Mouse (Mus musculus): ENCODE measurements around the gene Mpig6b. TPM values are rescaled to one million over a fixed set of nuclear protein-coding genes. Genes with fewer than 3 reads are reported as not detected.

The Mpig6b gene
- polyA plus RNA-seq (2014; fragmentation: Illumina TruSeq; extraction: RNeasy Lipid Tissue Mini Kit (QIAGEN cat#74804); ENCODE audit: low read depth, low replicate concordance), result 1.1 TPM

DNA sequence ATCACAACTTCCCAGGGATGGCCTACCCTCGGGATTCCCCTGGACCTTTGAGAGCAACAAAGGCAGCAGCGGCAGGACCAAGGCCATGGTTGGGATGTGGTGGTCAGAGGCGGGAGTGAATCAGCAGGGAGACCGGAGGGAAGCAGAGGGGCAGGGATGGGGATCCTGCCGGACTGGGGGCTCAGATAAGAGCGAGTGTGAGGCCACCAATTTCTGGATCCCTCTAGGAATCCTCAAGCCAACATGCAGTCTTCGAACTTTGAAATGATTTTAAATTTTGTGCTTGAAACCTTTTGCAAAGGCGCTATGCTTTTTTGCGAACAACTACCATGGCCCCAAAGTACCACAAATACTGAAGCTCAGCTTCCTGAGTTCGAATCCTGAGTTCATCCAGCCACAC is at the start of gene Mpig6b:
TSS of gene Mpig6b (minus strand) at position 101 of the 400 bp plus-strand sequence.

DNA sequence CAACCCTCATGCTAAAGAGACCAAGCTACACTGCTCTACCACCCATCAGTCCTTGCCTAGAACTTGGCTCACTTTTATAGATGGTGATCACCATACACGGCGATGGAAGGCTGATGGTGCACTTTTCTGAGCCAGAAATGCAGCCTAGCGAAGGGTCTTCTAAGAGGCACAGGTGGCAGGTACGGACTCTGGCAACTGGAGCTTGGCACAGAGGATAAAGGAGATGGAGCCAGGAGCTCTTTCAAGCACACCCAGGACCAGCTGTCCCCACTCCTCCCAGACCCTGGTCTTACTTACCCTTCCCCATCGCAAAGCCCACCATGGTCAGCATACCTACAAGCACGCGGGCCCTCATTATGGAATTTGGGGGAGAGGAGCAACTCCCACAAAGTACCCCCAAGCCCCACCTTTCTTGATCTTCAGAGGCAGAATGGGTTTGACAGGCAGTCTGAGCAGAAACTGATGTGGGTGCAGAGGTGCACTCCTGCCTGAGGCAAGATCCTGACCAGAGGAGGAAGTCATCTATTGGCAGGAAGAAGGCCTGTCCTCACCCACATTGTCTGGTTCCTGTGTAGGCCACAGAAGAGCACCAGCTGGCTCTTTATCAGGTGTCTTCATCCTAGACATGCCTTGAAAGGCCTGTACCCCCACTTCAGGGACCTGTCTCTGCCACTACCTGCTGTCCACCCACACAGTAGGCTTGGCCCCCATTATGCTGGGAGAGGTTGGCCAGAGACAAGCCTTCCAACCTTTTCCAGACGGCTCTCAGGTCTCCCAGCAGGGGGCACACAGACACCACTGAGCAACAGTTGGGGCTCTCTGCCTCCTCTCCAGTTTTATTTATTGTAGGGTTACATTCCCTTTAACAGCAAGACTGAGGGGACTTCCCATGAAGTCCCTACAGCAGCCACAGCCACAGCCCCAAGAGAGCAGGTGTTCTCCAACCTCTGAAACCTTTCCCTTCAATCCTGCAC is 49.3 kb upstream of the Mpig6b start, which contains the start of gene Ly6g5b:
TSS of gene Ly6g5b (minus strand) at position 383 of the 974 bp plus-strand sequence.

DNA sequence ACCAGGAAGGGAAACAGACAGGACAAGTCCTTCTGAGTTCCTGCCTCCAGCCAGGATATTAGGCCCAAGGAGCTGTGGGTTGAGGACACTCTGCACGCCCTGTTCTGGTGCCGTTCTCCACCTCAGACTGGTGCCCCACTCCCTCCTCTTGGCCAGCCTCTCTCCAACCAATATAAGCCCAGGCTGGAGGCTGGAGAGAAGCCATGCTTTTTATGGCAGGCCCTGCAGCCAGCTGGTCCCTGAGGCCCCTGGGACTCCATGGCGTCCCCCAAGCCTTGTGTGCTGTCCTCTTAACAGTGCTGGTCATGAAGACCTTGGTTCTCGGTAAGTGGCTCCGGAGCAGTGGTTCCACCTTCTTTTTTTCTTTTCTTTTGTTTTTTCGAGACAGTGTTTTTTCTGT is 42.1 kb upstream of the Mpig6b start, which contains the start of gene Ly6g5c:
TSS of gene Ly6g5c (plus strand) at position 183 of the 400 bp plus-strand sequence.

DNA sequence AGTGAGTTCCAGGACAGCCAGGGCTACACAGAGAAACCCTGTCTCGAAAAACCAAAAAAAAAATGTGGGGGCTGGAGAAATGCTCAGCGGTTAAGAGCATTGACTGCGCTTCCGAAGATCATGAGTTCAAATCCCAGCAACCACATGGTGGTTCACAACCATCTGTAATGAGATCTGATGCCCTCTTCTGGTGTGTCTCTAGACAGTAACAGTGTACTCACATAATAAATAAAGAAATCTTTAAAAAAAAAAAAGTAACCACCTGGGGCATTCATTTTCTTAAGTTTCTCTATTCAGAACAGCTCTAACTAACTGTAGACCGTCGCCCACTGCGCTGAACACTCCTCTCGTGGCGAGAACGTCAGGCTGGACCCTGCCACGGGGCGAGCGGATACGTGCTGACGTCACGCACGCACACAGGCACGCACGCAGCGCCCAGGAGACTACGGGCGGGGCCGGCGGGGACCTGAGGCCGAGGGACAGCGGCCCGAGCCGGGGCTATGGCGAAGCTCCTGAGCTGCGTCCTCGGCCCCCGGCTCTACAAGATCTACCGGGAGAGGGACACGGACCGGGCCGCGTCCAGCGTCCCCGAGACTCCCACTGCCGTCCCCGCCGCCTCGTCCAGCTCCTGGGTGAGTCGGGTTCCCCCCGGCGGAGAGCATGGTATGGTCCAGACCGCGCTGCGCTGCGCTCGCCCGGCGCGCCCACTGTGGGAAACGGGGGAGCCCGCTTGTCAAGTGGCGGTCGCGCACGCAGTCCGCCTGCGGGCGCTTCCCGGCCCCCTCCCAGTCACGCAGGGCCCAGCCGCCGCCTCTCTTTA is 23.1 kb upstream of the Mpig6b start, which contains the start of gene Abhd16a:
TSS of gene Abhd16a (plus strand) at position 439 of the 820 bp plus-strand sequence.

DNA sequence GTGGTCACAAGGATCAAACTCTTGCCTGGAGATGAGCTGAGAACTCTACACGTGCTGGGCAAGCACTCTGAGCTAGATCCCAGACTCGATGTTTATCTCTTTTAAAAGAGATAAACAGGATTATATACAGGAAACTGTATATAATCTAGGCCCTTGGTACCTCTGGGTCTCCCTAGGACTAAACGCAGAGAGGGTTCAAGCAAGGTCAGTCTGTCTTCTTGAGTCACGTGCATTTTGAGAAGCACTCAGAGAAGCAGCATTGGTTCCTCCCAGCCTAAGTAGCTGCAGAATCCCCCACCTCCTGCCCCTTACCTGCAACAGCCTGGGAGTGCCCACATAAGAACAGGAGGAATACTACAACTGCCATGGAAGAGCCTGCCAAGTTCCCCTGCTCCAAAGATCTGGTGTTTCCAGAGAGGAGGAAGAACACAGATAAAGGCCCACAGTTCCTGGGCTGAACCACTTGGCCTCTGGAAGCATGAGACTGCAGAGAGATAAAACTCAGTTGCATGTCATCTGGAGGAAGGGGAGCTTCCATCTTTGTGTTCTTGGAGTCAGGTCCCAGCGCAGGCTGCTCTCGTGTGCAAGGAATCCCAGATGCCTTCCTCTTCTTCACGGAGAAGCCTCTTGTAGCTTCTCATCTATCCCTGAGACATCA is 19.4 kb upstream of the Mpig6b start, which contains the start of gene Ly6g6f:
TSS of gene Ly6g6f (minus strand) at position 403 of the 658 bp plus-strand sequence.

DNA sequence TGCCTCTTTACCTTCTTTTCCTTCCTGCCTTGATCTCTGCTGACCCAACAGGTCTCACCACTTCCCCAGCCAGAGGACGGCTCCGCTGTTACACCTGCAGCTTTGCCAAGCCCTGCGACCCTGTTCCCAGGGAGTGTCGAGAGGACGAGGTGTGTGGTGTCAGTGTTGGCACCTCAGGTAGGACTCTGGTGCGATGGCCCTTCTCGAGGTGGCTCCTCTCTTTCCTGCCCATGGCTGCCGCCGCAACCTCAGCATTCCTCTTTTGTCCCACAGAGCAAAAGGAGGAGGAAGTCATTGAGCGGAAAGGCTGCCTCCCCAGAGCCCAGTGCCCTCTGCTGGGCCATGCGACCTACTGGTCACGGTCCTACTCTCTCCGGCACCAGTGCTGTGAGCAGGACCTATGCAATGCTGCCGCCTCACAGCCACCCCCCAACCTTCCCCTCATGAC is 11.8 kb upstream of the Mpig6b start, which contains the start of gene Ly6g6d:
TSS of gene Ly6g6d (minus strand) at position 280 of the 448 bp plus-strand sequence.

DNA sequence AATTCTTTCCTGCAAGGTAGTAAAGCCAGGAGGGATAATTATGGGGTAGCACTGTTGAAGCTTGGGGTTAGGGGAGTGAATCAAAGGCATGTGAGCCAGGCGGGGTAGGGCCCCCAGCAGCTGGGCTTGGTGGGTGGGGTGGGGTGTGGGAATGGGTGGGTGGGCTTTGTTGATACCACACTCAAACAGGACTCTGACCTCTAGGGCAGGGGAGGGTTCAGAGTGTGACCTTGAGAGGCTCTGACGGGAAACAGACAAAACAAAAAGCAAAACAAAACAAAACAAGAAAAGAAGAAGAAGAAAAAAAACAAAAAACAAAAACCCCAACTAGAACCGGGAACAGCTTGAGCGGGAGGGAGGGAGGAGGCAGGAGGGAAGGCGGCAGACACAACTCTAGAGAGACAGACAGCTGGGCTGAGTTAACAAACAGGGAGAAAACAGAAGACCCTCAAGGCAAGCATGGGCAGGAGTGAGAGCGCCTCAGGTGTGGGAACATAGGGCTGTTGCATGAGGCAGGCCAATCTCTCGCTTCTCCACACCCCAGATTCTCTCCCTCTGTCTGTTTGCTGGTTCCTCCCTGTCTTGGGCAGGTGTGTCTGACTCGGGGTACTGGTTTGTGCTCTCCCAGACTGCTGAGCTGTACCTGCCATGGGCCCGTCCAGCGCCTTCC is 10.7 kb upstream of the Mpig6b start, which contains the start of gene Ly6g6e:
TSS of gene Ly6g6e (plus strand) at position 396 of the 670 bp plus-strand sequence.

DNA sequence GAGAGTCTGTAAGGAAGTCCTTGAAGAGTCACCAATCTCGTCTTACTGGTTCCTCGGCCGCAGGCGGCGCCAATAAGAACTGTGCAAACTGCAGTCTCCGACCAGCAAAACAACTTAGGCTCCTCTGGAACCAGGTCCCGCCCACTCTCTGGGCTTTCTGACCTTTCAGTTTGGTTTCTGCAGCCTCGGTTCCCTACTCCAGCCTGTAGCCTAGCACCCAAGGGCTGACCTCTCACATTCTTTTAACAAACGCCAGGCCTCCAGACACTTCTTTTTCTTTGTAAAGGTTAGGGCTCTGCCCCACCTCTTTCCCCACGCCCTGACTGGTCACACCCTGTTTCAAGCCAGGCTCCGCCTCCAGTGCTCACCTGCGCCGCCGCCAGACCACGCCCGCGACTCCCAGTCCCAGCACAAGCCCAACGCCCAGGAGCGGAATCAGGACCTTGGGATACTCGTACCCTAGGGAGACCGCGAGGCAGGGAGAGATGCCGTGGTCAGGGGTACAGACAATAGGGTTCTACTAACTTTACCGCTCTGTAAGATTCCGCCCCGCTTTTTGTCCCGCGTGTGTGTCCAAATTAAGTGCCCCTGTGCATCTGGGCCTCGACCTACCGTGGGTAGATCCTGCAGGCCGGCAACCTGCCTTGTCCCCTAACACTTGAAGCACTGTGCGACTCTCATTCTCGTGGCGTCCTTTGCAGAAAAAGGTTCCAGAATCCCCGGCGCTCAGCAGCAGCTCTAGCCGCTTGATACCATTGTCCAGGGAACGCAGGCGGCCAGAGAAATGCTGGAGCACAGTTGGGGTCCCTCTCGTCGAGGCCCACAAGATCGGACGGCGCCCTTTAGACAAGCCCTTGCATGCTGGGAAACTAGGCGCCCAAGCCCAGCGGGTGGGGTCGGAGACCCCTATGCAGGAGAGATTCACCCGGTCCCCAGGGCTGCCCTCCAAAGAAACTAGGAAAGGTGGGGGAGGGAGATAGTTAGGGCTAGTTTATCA is 735 bp downstream of the Mpig6b start, which contains the start of gene Ly6g6c:
TSS of gene Ly6g6c (plus strand) at position 438 of the 997 bp plus-strand sequence.

DNA sequence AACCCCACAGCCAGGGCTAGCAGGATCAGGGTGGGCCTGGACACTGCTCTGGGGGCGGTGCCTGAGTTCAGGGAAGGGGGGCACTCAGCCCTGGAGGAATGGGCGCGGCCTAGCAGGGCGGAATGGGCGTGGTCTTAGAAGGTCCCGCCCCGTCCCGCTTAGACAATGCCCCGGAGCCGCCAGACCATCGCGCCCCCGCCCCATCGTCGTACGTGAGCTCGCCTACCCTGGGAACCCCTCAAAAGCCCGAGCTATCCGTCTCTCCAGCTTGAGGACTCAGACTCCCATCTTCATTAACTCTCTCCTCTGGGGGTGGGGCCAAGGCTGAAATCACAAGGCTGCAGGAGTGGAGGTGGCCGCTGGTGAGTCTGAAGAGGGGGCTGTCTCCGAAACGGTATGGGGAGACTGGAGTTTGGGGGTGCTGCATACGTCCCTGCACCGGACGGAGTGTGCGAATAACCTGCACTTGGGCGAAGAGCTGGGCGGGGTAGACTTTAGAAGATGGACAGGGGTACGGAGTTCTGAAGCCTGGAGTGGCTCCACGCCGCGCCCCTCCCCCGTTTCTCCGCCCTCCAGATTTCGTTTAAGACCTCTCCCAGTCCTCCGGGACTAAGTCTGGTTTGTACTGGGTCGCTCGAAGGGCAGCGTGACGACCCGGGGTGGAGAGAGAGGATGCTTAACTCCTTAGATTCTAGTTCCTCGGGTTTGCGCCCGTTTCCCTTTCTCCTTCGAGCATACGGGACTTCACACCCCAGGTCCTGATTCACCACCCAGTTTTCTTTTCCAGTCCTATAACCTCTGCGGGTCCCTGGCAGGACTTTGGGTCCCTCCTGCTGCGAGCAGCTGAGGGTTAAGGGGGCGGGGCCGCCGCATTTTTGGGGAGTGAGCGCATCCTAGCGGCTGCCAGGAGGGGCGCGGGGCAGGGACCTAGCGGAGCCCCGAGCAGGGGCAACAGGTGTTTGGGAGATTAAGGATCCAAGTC is 6.8 kb downstream of the Mpig6b start, which contains the start of gene Ddah2:
TSS of gene Ddah2 (plus strand) at position 125 of the 982 bp plus-strand sequence.

DNA sequence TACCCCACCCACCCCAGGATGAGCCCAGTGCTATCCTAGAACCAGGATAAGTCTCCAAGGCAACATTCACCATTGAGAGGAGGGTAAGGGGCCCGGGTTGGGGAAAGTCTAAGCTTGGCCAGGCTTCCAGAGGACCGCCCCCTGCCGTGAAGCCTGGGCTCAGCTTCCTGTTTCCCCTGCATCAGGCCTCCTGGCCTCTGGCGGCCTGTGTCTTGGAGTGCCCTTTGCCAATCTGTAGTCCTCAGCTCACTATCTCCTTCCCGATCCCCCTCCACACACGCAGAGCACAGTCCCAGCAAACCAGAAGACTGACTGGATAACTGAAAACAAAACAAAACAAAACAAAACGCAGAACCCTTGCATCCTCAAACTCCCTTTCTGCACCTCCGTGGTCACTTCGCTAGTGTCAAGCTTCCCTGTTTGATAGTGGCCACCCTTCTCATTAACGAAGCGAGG is 16.4 kb downstream of the Mpig6b start, which contains the start of gene Clic1:
TSS of gene Clic1 (plus strand) at position 406 of the 456 bp plus-strand sequence.

DNA sequence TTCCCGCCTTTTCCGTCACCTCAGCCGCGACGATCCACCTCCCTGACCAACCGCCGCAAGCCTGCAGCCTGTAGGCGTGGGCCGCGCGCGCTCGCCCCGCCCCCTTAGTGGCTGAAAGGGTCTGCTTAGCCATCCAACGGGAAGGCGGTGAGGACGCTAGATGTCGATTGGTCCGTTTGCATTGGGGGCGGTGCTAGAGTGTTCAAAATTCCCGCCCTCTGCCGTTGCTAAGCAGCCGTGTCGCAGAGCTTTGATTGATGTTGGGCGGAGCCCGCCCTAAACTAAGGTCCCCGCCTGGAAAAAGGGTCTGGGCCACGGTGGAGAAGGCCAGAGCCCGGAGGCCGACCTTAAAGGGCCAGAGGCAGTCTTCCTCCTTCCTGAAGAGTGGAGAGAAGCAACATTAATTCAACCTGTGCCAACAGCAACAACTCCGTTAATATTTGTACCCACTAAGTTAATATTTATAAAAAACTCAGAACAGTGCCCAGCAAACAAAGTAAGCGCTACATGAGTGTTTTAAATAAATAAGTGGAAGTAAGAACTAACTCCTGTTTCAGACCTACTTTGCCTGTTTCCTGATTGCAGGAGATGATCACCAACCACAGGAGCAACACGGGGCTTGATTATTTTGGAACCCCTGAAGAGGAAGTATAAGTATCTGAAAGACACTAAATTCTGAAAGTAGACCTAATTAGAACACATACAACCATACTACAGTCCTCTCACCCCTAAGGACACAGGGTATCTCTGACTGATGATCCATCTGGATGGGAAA is 19.1 kb downstream of the Mpig6b start, which contains the start of gene Msh5:
TSS of gene Msh5 (minus strand) at position 65 of the 775 bp plus-strand sequence.

DNA sequence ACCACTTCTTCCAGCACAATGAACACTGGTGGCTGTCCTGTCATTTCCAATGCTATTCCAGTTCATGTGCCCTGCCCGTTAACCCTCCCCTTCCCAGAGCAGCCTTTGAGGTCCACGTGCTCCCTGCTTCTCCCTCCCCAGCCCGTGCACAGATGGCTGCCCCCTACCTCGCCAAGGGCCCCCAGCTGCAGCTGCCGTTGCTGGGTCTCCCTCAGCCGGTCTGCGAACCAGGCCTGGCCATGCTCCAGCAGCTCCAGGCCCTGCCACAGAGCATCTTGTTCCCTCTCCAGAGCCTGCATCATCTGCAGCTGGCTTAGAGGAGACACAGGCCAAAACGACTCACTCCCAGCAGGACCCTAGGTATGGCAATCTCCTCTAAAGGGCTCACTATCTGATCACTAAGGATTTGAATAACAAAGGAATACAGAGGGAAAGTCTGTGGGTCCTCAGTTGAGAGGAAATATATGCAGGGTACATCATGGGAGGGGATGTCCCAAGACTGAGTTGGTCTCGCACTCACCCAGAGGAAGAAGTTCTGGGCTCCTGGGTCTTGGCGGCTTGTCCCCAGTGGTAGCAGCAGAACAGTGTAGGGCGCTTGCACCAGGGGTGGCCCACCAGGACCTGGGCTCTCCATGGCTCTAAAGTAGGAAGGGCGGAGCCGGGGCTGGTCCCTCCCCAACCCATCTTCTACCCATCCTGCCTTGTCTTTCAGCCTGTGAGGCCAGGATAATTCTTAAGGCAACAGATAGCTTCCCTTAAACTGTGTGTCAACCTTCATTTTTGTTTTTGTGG is 38.5 kb downstream of the Mpig6b start, which contains the start of gene Sapcd1:
TSS of gene Sapcd1 (minus strand) at position 740 of the 792 bp plus-strand sequence.

DNA sequence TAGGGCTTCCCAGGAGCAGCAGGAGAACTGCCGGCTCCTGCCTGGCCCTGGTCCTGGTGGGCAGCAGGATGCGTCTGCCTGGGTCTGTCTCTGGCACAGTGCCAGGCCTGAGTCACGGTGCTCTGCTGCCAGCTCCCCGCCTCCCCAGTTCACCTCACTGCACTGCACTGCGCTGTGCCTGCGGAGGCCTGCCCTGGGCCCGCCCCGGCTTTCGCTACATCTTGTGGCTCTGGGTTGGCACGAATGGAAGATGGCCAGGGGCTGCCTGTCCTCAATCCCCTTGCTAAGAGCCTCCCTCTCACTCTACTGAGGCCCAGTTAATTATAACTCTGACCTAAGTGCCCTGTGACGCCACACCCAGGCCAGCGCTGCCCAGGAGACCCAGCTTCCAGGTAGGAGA is 49.6 kb downstream of the Mpig6b start, which contains the start of gene Vwa7:
TSS of gene Vwa7 (plus strand) at position 204 of the 400 bp plus-strand sequence.

